ENCODE assay signal across 8 mouse cellular contexts in the genomic region with DNA sequence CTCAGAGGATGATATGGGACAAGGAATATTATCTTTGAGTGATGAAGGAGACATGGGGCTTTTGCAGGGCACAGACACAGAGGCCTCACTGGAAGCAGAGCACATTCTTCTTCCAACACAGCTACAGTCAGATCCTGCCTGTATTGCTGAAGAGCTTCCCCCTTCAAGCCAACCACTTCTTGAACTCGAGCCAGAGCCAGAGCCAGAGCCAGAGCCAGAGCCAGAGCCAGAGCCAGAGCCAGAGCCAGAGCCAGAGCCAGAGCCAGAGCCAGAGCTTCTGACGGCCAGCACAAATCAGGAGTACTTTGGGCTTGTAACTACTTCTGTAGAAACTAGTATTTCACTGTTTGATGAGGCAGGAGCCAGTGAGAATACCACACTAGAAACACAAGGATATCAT.
DNase-seq lines count a peak whose midpoint lies in the region.
"Had no signal": no experiment of that assay in that cellular context is flagged by ENCODE, and none has a peak within 500 bp of the region (broad histone marks: within the 10 kb centered on the region; RNA-seq: fewer than 3 reads in every experiment).

No protein-coding gene starts in this region.

- peak; percentile 21 for DNase-seq in layer of hippocampus, adult 9-11 months
- no peak for DNase-seq in layer of hippocampus, adult 11-12 months (ENCODE audit: low spot score)
- DNase-seq in cerebellum, adult 8-10 months: peak; percentile 1
- peak; percentile 18 to 48 for DNase-seq in cerebellum, postnatal 25 days
- DNase-seq in heart, postnatal 4 days: peak; percentile 30
- no peak for DNase-seq in spleen, postnatal 10 days (ENCODE audit: low spot score in 2 of 2)
- no peak for DNase-seq in embryo, embryonic 10 days (ENCODE audit: low spot score)
- DNase-seq: thymus, postnatal 4 days had no signal

Comparison
In these comparisons a context has a peak if more than half of its experiments do, and no peak if none do; other contexts are left out.
1. DNase-seq: peak in layer of hippocampus, adult 9-11 months (single experiment), cerebellum, adult 8-10 months (single experiment), cerebellum, postnatal 25 days (2 of 2) and heart, postnatal 4 days (single experiment); none in layer of hippocampus, adult 11-12 months (single experiment), spleen, postnatal 10 days (0 of 2) and embryo, embryonic 10 days (single experiment).